21 mouse cellular contexts compared by ENCODE assay signal in genomic region chr7:3446584-3446983, GRCm38 (mm10). TPM values are rescaled to one million over a fixed set of nuclear protein-coding genes. Genes with fewer than 3 reads are reported as not detected.
"Had no signal": no experiment of that assay in that cellular context is flagged by ENCODE, and none has a peak within 500 bp of the region (broad histone marks: within the 10 kb centered on the region; RNA-seq: fewer than 3 reads in every experiment).

No protein-coding gene starts in this region.

- ATAC-seq: liver, postnatal 0 days; midbrain, embryonic 15.5 days had no signal

- H3K36me3 ChIP-seq: limb, embryonic 12.5 days; liver, embryonic 13.5 days; lung, embryonic 15.5 days; midbrain, embryonic 15.5 days; neural tube, embryonic 13.5 days had no signal

- H3K9me3 ChIP-seq: limb, embryonic 12.5 days; liver, embryonic 13.5 days; lung, embryonic 15.5 days; midbrain, embryonic 15.5 days; neural tube, embryonic 13.5 days had no signal

- H3K4me1 ChIP-seq: limb, embryonic 12.5 days; liver, embryonic 13.5 days; lung, embryonic 15.5 days; midbrain, embryonic 15.5 days; neural tube, embryonic 13.5 days had no signal

- H3K4me3 ChIP-seq: limb, embryonic 12.5 days; liver, embryonic 13.5 days; lung, embryonic 15.5 days; megakaryocyte, embryonic 14.5 days; midbrain, embryonic 15.5 days; neural tube, embryonic 13.5 days had no signal

- H3K27me3 ChIP-seq: liver, embryonic 13.5 days; lung, embryonic 15.5 days; megakaryocyte, embryonic 14.5 days; midbrain, embryonic 15.5 days had no signal

- H3K9ac ChIP-seq: limb, embryonic 12.5 days; liver, embryonic 13.5 days; liver, postnatal 0 days; lung, embryonic 15.5 days; midbrain, embryonic 15.5 days; neural tube, embryonic 13.5 days had no signal

- H3K4me2 ChIP-seq: limb, embryonic 12.5 days; liver, embryonic 13.5 days; lung, embryonic 15.5 days; midbrain, embryonic 11.5 days; midbrain, embryonic 15.5 days; neural tube, embryonic 13.5 days had no signal

- DNase-seq: layer of hippocampus, adult 9-11 months; layer of hippocampus, postnatal 36 days; liver; liver, embryonic 13.5 days; liver, postnatal 0 days; lung, postnatal 14 days; right cerebral cortex, adult 18-20 months; right cerebral cortex, postnatal 25 days; thymus, adult 2 months; thymus, postnatal 25 days had no signal

- H3K27ac ChIP-seq: limb, embryonic 12.5 days; liver, embryonic 13.5 days; lung, embryonic 15.5 days; macrophage; midbrain, embryonic 15.5 days; neural tube, embryonic 13.5 days; stomach, postnatal 0 days had no signal

RNA-seq across cellular contexts. Expression of gene Cacng6, which starts 22.6 kb away (rescaled TPM):
- polyA plus RNA-seq: intestine, embryonic 14.5 days; liver, postnatal 0 days; lung, embryonic 15.5 days; macrophage; midbrain, embryonic 11.5 days; midbrain, embryonic 15.5 days; small intestine, adult 2 months; urinary bladder, adult 2 months had no signal

RNA-seq across cellular contexts. Expression of gene Tarm1, which starts 55.8 kb away (rescaled TPM):
- polyA plus RNA-seq: intestine, embryonic 14.5 days; limb, embryonic 12.5 days; midbrain, embryonic 11.5 days; midbrain, embryonic 15.5 days; neural tube, embryonic 13.5 days; small intestine, adult 2 months; stomach, postnatal 0 days had no signal

RNA-seq across cellular contexts. Expression of gene Cacng8, which starts 56.1 kb away (rescaled TPM):
- polyA plus RNA-seq: liver, postnatal 0 days; macrophage had no signal
